Mouse (Mus musculus) brain, adult 2 months (tissue): ENCODE measurements at regions not wholly inside any gene's neighbourhood (a gene's known extent, or its start where the extent isn't known, plus 50 kb on each side); places are given as distances from the start of the nearest gene placed in this dataset.

Experiments
- DNase-seq: peaks from one replicate; pipeline ENCODE4 v3.0.0; 2011; ENCODE audit warnings: low read depth, low spot score

- no peak for DNase-seq
These were observed 1431.7 kb downstream of the Slc22a22 start for GRCm38 (mm10) chr15:56045510-56046245.

GRCm38 (mm10) chr15:56043282-56043681, 1434.1 kb downstream of the Slc22a22 start:
- DNase-seq = no peak

GRCm38 (mm10) chr15:56042449-56042848, 1435.0 kb downstream of the Slc22a22 start:
- no peak for DNase-seq

GRCm38 (mm10) chr15:56030007-56030406, 1447.4 kb downstream of the Slc22a22 start:
- no peak for DNase-seq

- DNase-seq = no peak
These were observed 1450.1 kb downstream of the Slc22a22 start for GRCm38 (mm10) chr15:56027197-56027818.

- no peak for DNase-seq
These were observed 1452.7 kb downstream of the Slc22a22 start for GRCm38 (mm10) chr15:56024705-56025104.

GRCm38 (mm10) chr15:56023862-56024484, 1453.5 kb downstream of the Slc22a22 start:
- DNase-seq = no peak

- no peak for DNase-seq
These were observed 1455.1 kb downstream of the Slc22a22 start for GRCm38 (mm10) chr15:56022315-56022714.

GRCm38 (mm10) chr15:56018141-56018540, 1459.3 kb downstream of the Slc22a22 start:
- DNase-seq = no peak

- DNase-seq = no peak
These were observed 1459.9 kb downstream of the Slc22a22 start for GRCm38 (mm10) chr15:56017561-56017960.

GRCm38 (mm10) chr15:56016070-56016469, 1461.4 kb downstream of the Slc22a22 start:
- no peak for DNase-seq

- DNase-seq = no peak
These were observed 1463.3 kb downstream of the Slc22a22 start for GRCm38 (mm10) chr15:56014059-56014620.

- DNase-seq = no peak
These were observed 1468.7 kb downstream of the Slc22a22 start for GRCm38 (mm10) chr15:56008603-56009174.

- DNase-seq = no peak
These were observed 1470.0 kb downstream of the Slc22a22 start for GRCm38 (mm10) chr15:56007376-56007775.

- DNase-seq = no peak
These were observed 1472.1 kb downstream of the Slc22a22 start for GRCm38 (mm10) chr15:56005361-56005760.

GRCm38 (mm10) chr15:56003921-56004320, 1473.5 kb downstream of the Slc22a22 start:
- DNase-seq = no peak

- no peak for DNase-seq
These were observed 1477.8 kb downstream of the Slc22a22 start for GRCm38 (mm10) chr15:55999605-56000004.

- no peak for DNase-seq
These were observed 1479.4 kb downstream of the Slc22a22 start for GRCm38 (mm10) chr15:55997977-55998376.

GRCm38 (mm10) chr15:55994680-55995079, 1482.7 kb downstream of the Slc22a22 start:
- DNase-seq = no peak

- no peak for DNase-seq
These were observed 1501.6 kb downstream of the Slc22a22 start for GRCm38 (mm10) chr15:55975843-55976242.

- no peak for DNase-seq
These were observed 1510.6 kb downstream of the Slc22a22 start for GRCm38 (mm10) chr15:55966780-55967179.

- DNase-seq = no peak
These were observed 1512.1 kb downstream of the Slc22a22 start for GRCm38 (mm10) chr15:55965296-55965695.
